Mouse (Mus musculus) MEL (cell line): ENCODE measurements around the gene Kcp. TPM values are rescaled to one million over a fixed set of nuclear protein-coding genes. Genes with fewer than 3 reads are reported as not detected.

Experiments
- DNase-seq: peaks from one replicate; pipeline ENCODE4 v3.0.0; 2011; ENCODE audit warnings: low read depth, low spot score
- H3K27ac ChIP-seq: 2 replicates; pipeline ENCODE4 v1.5.1; 2012; ENCODE audit warnings: low read depth, mild to moderate bottlenecking, control low read depth, low read length, moderate library complexity; ENCODE audit not compliant: control insufficient read depth
- H3K27me3 ChIP-seq, 2 experiments: fragments of 150-350 bp in 1 of 2; sonication (generic) in 1 of 2; 2 replicates each; pipeline ENCODE4 v1.6.1; 2012; ENCODE audit warnings: low read length in 2 of 2, mild to moderate bottlenecking in 2 of 2, improper control_type of control experiment in 1 of 2, moderate library complexity in 1 of 2; ENCODE audit not compliant: insufficient read depth in 2 of 2, control insufficient read depth in 1 of 2
- H3K36me3 ChIP-seq, 2 experiments: 2 replicates each; pipeline ENCODE4 v1.6.1; 2012 to 2014; ENCODE audit warnings: low read length in 2 of 2, improper control_type of control experiment in 1 of 2, inconsistent platforms in 1 of 2, mild to moderate bottlenecking in 1 of 2; ENCODE audit not compliant: insufficient read depth in 2 of 2, control insufficient read depth in 1 of 2
- H3K4me1 ChIP-seq, 2 experiments: fragments of 150-350 bp in 1 of 2; sonication (generic) in 1 of 2; 2 replicates each; pipeline ENCODE4 v1.6.1; 2012; ENCODE audit warnings: low read length in 2 of 2, improper control_type of control experiment in 1 of 2, mild to moderate bottlenecking in 1 of 2; ENCODE audit not compliant: insufficient read depth in 2 of 2, control insufficient read depth in 1 of 2
- H3K4me3 ChIP-seq, 2 experiments: fragments of 150-350 bp in 1 of 2; sonication (generic) in 1 of 2; 2 replicates each; pipeline ENCODE4 v1.5.1; 2012; ENCODE audit warnings: low read depth in 2 of 2, low read length in 2 of 2, mild to moderate bottlenecking in 2 of 2, moderate library complexity in 2 of 2, control low read depth in 1 of 2, improper control_type of control experiment in 1 of 2; ENCODE audit not compliant: control insufficient read depth in 1 of 2, insufficient read depth in 1 of 2
- H3K79me2 ChIP-seq: 2 replicates; pipeline ENCODE4 v1.6.1; 2012; ENCODE audit warnings: mild to moderate bottlenecking, low read length, moderate library complexity; ENCODE audit not compliant: control insufficient read depth, poor library complexity, insufficient read depth
- H3K9ac ChIP-seq: 2 replicates; pipeline ENCODE4 v1.6.1; 2012; ENCODE audit warnings: low read depth, mild to moderate bottlenecking, control low read depth, low read length, moderate library complexity; ENCODE audit not compliant: control insufficient read depth, poor library complexity, severe bottlenecking
- H3K9me3 ChIP-seq: fragments of 150-350 bp; sonication (generic); replicated peaks from 2 replicates; pipeline ENCODE4 v1.6.1; 2012; ENCODE audit warnings: mild to moderate bottlenecking, low read length, improper control_type of control experiment, moderate library complexity; ENCODE audit not compliant: insufficient read depth
- CHD1 ChIP-seq: IDR thresholded peaks from 2 replicates; pipeline ENCODE4 v1.6.1; 2012; ENCODE audit warnings: low read depth, mild to moderate bottlenecking, inconsistent platforms, low read length, improper control_type of control experiment
- CTCF ChIP-seq, 3 experiments: IDR thresholded peaks in 2 of 3; conservative IDR thresholded peaks in 1 of 3; 2 replicates each; pipeline ENCODE4 v1.5.1; 2011 to 2012; ENCODE audit warnings: low read length in 3 of 3, low read depth in 2 of 3, mild to moderate bottlenecking in 2 of 3, improper control_type of control experiment in 1 of 3, inconsistent platforms in 1 of 3, mixed read lengths in 1 of 3, moderate library complexity in 1 of 3; ENCODE audit not compliant: control insufficient read depth in 1 of 3, insufficient read depth in 1 of 3, poor library complexity in 1 of 3, severe bottlenecking in 1 of 3
- E2F4 ChIP-seq: IDR thresholded peaks from 2 replicates; pipeline ENCODE4 v1.6.1; 2011; ENCODE audit warnings: low read depth, low read length, improper control_type of control experiment, borderline replicate concordance
- ETS1 ChIP-seq: IDR thresholded peaks from 2 replicates; pipeline ENCODE4 v1.6.1; 2012; ENCODE audit warnings: low read depth, mild to moderate bottlenecking, inconsistent platforms, low read length, improper control_type of control experiment, moderate library complexity
- GABPA ChIP-seq: IDR thresholded peaks from 2 replicates; pipeline ENCODE4 v1.6.1; 2012; ENCODE audit warnings: low read depth, mild to moderate bottlenecking, inconsistent platforms, low read length, improper control_type of control experiment, moderate library complexity
- GATA1 ChIP-seq: IDR thresholded peaks from 2 replicates; pipeline ENCODE4 v1.6.1; 2011; ENCODE audit warnings: low read depth, low read length, improper control_type of control experiment
- HCFC1 ChIP-seq: IDR thresholded peaks from 2 replicates; pipeline ENCODE4 v1.6.1; 2012; ENCODE audit warnings: low read depth, mild to moderate bottlenecking, inconsistent platforms, low read length, improper control_type of control experiment, moderate library complexity
- JUND ChIP-seq: IDR thresholded peaks from 2 replicates; pipeline ENCODE4 v1.6.1; 2011; ENCODE audit warnings: low read depth, mild to moderate bottlenecking, improper control_type of control experiment, low read length
- KAT2A ChIP-seq: conservative IDR thresholded peaks from 2 replicates; pipeline ENCODE4 v1.6.1; 2012; ENCODE audit warnings: low read depth, low read length, improper control_type of control experiment, inconsistent platforms
- MAX ChIP-seq: IDR thresholded peaks from 2 replicates; pipeline ENCODE4 v1.6.1; 2011; ENCODE audit warnings: low read length, improper control_type of control experiment
- MYB ChIP-seq: IDR thresholded peaks from 2 replicates; pipeline ENCODE4 v1.6.1; 2011; ENCODE audit warnings: mild to moderate bottlenecking, low read depth, low read length, improper control_type of control experiment
- MYC ChIP-seq: IDR thresholded peaks from 2 replicates; pipeline ENCODE4 v1.6.1; 2011; ENCODE audit warnings: low read depth, mild to moderate bottlenecking, low read length, improper control_type of control experiment, moderate library complexity
- NRF1 ChIP-seq: IDR thresholded peaks from 2 replicates; pipeline ENCODE4 v1.6.1; 2014; ENCODE audit warnings: low read depth, mild to moderate bottlenecking, inconsistent platforms, low read length, improper control_type of control experiment, moderate library complexity; ENCODE audit not compliant: poor library complexity, insufficient read depth, severe bottlenecking
- POLR2AphosphoS5 ChIP-seq: IDR thresholded peaks from 2 replicates; pipeline ENCODE4 v1.6.1; 2012; ENCODE audit warnings: low read depth, borderline replicate concordance, mild to moderate bottlenecking, inconsistent platforms, low read length, moderate library complexity, mixed read lengths
- RAD21 ChIP-seq: IDR thresholded peaks from 2 replicates; pipeline ENCODE4 v1.6.1; 2011; ENCODE audit warnings: mild to moderate bottlenecking, low read depth, low read length, improper control_type of control experiment
- RCOR1 ChIP-seq: IDR thresholded peaks from 2 replicates; pipeline ENCODE4 v1.6.1; 2012; ENCODE audit warnings: low read depth, mild to moderate bottlenecking, inconsistent platforms, low read length, improper control_type of control experiment
- TAL1 ChIP-seq: IDR thresholded peaks from 2 replicates; pipeline ENCODE4 v1.6.1; 2012; ENCODE audit warnings: mild to moderate bottlenecking, inconsistent platforms, low read length, moderate library complexity, mixed read lengths
- TCF12 ChIP-seq: IDR thresholded peaks from 2 replicates; pipeline ENCODE4 v1.6.1; 2014; ENCODE audit warnings: low read depth, mild to moderate bottlenecking, inconsistent platforms, low read length, improper control_type of control experiment, moderate library complexity
- polyA plus RNA-seq, 2 experiments: library from polyadenylated mRNA; stranded (reverse) in 1 of 2; unstranded in 1 of 2; fragments of >175 nt in 1 of 2; fragments of >200 nt in 1 of 2; gene quantifications; 2 replicates each; pipeline versions ENCODE4 v1.2.1 to v1.2.4; 2012; ENCODE audit warnings: low replicate concordance in 2 of 2, low read depth in 1 of 2; ENCODE audit not compliant: insufficient read length in 2 of 2, insufficient read depth in 1 of 2, missing spikeins in 1 of 2
- total RNA-seq: library from RNA; depleted of rRNA; stranded (reverse); fragments of 300-350 nt; gene quantifications from 2 replicates; pipeline ENCODE4 v1.2.3, GENCODE M21; 2012

Kcp gene
- total and polyA plus RNA-seq, 3 experiments: 1.3 to 6.9 TPM; not detected in 1

DNA sequence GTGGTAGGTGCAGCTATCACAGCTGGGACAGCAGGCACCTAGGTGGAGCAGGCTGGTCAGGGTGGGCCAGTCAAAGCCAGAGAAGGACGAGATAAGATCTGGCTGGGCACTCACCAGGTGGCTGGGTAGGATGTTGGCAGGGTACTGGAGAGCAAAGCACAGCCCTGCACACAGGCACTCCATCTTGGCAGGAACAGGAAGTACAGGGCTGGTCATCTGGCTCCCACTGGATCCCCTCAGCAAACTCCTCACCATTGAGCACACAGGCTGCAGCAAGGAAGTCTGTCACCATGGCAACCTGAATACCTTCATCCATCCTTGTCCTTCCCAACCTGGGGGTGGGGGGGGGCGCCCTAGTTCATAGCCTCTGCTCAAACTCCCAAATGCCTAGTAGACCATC lies 10.0 kb downstream of the Kcp start:
- Histone ChIP-seq H3K4me3 (no peak overlapping the region), H3K9ac (no peak overlapping the region), H3K36me3 (peaks cover 0 to 17% of the 10 kb centered on the region in 2 experiments; a peak in 2 of 4 replicates), H3K27me3 (no peaks in the 10 kb centered on the region)
- DNase-seq: no peak
- TF ChIP-seq TCF12: no peak
- TF ChIP-seq CTCF (IDR thresholded peaks at IDR 0.05 in 2 of 3, conservative IDR thresholded peaks at IDR 0.05 in 1 of 3; ENCODE audit: control insufficient read depth in 1 of 3, insufficient read depth in 1 of 3, low read depth in 2 of 3, low read length in 3 of 3, poor library complexity in 1 of 3, severe bottlenecking in 1 of 3): no peak
- no peak for TF ChIP-seq GABPA
- no peak for TF ChIP-seq JUND
- TF ChIP-seq RAD21: no peak
- TF ChIP-seq TAL1: no peak
- TF ChIP-seq E2F4: no peak
- no peak for TF ChIP-seq CHD1
- no peak for TF ChIP-seq RCOR1
- no peak for TF ChIP-seq HCFC1
- no peak for TF ChIP-seq MYB
- TF ChIP-seq KAT2A: no peak
- TF ChIP-seq ETS1: no peak
- TF ChIP-seq MAX: no peak
- no peak for TF ChIP-seq NRF1
- no peak for TF ChIP-seq MYC
- no peak for TF ChIP-seq GATA1
- TF ChIP-seq, all 39 proteins: peak for 0
- Histone ChIP-seq H3K4me1 (peaks cover 9 to 19% of the 10 kb centered on the region in 2 experiments), H3K79me2 (no peaks in the 10 kb centered on the region), H3K9me3 (no peaks in the 10 kb centered on the region), H3K27ac (no peak overlapping the region)

DNA sequence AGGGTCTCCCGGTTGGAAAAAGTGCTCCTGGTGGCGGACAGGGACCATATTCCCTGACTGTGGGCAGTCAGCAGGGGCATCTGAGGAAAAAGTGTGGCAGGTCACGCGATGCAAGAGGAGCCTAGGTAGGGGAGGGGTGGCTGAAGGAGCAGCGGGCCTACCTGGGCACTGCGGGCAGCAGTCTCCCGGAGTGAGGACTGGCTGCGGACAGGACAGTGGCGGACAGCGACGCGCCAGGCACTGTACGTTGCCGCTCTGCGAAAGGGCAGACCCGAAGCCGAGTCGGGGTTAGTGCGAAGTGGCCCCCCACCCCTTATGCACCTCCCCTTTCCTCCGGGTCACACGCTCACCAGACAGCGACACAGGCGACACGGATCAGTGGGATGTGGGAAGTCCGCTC lies 11.5 kb downstream of the Kcp start:
- Histone ChIP-seq H3K79me2 (no peaks in the 10 kb centered on the region), H3K27me3 (no peaks in the 10 kb centered on the region), H3K9ac (no peak overlapping the region), H3K4me3 (no peak overlapping the region), H3K9me3 (no peaks in the 10 kb centered on the region), H3K27ac (no peak overlapping the region), H3K36me3 (peaks cover 0 to 14% of the 10 kb centered on the region in 2 experiments; a peak in 2 of 4 replicates), H3K4me1 (peaks cover 9 to 12% of the 10 kb centered on the region in 2 experiments)
- TF ChIP-seq POLR2AphosphoS5: no peak
- DNase-seq: no peak
